Mouse (Mus musculus) megakaryocyte, embryonic 14.5 days (primary cell): Measurements from ENCODE around the gene Olfr544.

Source experiments
- FLI1 ChIP-seq: IDR thresholded peaks from 2 replicates; pipeline ENCODE4 v1.6.1; 2012; ENCODE audit warnings: low read length, inconsistent platforms, mixed read lengths
- GATA1 ChIP-seq: IDR thresholded peaks from 3 replicates; pipeline ENCODE4 v1.6.1; 2012; ENCODE audit warnings: mixed read lengths, low read length, inconsistent platforms, borderline replicate concordance

DNA sequence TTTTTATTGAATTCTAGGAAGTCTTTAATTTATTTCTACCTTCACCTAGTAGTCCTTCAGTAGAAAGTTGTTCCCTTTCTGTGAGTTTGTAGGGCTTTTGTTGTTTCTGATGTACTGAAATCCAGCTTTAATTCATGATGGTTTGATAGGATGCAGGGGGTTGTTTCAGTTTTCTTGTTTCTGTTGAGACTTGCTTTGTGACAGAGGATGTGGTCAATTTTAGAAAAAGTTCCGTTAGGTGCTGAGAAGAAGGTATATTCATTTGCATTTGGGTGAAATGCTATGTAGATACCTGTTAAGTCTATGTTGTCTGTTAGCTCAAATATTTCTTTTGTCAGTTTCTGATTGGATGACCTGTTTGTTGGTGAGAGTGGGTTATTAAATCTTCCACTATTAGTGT, 40.9 kb upstream of the Olfr544 start:
- no peak for TF ChIP-seq GATA1
- no peak for TF ChIP-seq FLI1
